Mouse (Mus musculus) urinary bladder, postnatal 36 days (tissue): ENCODE measurements at regions not wholly inside any gene's neighbourhood (a gene's known extent, or its start where the extent isn't known, plus 50 kb on each side); places are given as distances from the start of the nearest gene placed in this dataset.
"Not testable (repeated sequence)": the region's sequence is repeated elsewhere in the genome, so short reads cannot be mapped to it uniquely, and the experiment has no call there.

Experiments used
- DNase-seq, 2 experiments: peaks; one replicate each; pipeline ENCODE4 v3.0.0; 2022; ENCODE audit warnings: low spot score in 2 of 2, mixed read lengths in 1 of 2

GRCm38 (mm10) chr15:11476248-11476647 is 76.8 kb upstream of the Tars start:
- DNase-seq = no peak

DNA sequence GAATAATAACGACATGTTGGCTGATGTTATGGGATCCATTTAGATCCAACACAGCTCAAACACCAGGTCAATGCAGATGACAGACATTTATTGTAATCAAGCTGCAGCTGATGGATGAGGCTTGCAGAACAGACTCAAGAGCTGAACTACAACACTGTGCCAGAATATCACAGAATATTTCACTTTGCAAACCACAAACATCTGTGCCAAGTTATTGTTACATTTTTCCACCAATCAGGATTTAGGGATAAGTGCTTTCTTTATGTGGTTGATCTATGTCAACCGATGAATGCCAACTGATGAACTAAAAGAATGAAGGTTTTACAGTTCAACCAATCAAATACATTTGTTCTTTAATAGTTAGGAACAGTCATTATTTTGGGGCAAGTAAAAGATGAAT is 63.9 kb upstream of the Tars start:
- DNase-seq = no peak

DNA sequence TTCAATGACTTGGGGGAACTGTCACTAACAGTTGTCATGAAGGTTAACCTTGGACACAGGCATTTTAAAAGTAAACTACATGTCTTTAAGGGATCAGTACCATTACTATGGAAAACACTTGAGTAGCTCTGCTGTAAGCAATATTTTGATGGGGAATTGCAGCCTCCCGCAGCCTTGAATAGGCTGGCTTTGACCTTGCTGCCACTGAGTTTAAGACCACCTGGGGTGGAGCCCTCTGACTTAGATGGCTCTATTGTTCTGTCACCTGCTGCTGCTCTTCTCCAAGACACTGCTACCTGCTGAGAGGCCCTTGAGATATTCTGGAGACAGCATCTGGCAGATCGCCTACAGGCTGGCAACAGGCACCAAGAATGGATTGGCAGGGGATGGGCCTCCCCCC is 62.1 kb upstream of the Tars start:
- DNase-seq = not testable (repeated sequence)

GRCm38 (mm10) chr15:11459306-11459705 is 59.8 kb upstream of the Tars start:
- no peak for DNase-seq

DNA sequence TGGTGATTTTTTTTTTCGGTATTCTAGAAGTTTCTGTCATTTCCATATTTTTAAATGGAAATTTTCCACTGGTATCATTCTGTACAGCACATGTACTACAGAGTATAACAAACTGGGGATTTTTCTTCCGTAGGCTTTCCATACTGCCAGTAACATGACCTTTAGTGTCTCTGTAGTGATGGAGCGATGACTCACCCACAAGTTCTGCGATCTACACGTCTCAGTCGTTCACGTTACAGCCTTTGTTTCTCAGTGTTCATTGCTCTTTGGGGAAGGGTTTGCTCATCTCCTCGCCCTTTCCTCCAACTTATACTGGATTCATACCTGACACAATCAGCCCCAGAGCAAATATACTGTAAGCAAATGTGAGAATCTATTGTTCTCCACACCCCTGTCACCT is 57.8 kb upstream of the Tars start:
- no peak for DNase-seq

GRCm38 (mm10) chr15:11455982-11456381 is 56.5 kb upstream of the Tars start:
- no peak for DNase-seq

DNA sequence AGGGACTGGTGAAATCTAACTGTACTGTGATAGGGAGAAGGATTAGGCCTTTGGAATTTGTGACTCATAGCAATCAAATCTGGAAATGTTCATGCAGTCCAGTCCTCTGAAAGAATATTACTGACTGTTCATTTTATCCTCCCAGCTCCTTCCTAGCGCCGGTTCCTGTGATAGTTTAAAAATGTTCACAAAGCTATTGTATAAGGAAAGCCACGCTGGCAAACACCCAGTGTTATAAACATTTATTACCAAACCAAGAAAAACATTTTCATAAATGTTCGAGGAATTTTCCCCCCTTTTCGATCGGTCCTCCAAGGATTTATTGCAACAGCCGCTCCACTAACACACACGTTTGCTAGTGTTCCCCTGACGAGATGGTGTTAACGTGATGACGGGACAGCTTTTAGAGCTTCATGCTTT is 55.9 kb upstream of the Tars start:
- no peak for DNase-seq

DNA sequence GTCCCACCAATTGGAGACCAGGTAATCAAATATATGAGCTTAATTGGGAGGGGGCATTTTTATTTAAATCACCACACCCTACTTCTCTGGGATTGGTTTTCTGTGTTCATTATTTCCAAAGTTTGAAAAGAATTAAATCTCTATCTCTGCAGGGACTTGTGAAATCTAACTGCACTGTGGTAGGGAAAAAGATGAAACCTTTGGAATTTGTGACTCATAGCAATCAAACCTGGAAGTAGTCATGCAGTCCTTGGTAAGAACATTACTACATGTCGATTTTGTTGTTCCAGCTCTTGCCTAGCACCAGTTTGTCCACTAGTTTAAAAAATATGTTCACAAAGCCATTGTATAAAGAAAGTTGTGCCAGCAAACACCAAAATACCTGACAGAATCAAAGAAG is 54.5 kb upstream of the Tars start:
- DNase-seq = no peak

DNA sequence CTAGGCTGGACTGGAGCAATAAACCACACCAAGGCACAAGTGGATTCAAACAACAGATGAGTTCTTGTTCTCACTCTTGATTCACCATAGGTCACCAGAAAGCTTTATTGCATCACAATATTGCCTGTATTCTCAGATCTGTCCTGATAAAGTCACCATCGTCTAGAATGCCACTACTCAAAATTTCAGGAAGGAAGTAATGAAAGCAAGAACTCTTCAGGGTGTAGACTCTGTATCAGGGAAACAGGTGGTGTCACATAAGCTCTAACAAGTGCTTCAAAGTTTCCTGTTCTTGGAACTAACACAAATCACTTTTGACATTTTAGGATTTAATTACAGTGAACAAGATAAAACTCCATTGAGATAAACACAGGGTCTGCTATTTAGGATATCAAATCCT is 52.2 kb upstream of the Tars start:
- no peak for DNase-seq
